Mouse (Mus musculus) E14TG2a.4 (cell line): ENCODE measurements around the gene Aimp1.

Source experiments
- CTCF ChIP-seq: conservative IDR thresholded peaks from 2 replicates; pipeline ENCODE4 v1.5.1; 2014; ENCODE audit warnings: low read length
- NANOG ChIP-seq: IDR thresholded peaks from 2 replicates; pipeline ENCODE4 v1.6.1; 2014; ENCODE audit warnings: borderline replicate concordance, low read length, mixed read lengths
- POU5F1 ChIP-seq: IDR thresholded peaks from 2 replicates; pipeline ENCODE4 v1.6.1; 2014; ENCODE audit warnings: low read length, borderline replicate concordance

DNA sequence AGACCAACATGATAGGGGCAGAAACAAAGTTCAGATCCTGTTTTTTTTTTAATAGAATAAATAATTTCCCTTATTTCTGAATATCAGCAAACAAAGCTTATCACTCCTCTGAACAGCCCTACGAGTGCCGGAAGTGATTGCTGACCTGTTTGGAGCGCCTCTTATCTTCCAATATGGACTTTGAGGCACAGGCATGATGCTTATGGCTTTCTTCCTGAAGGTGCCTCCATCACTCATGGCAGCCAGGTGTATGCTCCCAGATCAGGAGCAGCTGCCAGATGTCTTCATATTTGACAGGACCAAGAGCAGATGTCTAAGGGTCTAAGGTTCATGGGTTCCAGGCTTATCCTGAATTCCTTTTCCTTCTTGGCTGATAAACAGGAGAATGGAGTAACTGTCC, 47.1 kb downstream of the Aimp1 start:
- TF ChIP-seq CTCF, result no peak
- no peak for TF ChIP-seq NANOG
- TF ChIP-seq POU5F1, result no peak
